Mouse (Mus musculus): ENCODE data around the gene Purb. TPM values are rescaled to one million over a fixed set of nuclear protein-coding genes. Genes with fewer than 3 reads are reported as not detected.

The Purb gene
- total RNA-seq (2021) = 100 to 1,000 TPM; 294 to 301 TPM

DNA sequence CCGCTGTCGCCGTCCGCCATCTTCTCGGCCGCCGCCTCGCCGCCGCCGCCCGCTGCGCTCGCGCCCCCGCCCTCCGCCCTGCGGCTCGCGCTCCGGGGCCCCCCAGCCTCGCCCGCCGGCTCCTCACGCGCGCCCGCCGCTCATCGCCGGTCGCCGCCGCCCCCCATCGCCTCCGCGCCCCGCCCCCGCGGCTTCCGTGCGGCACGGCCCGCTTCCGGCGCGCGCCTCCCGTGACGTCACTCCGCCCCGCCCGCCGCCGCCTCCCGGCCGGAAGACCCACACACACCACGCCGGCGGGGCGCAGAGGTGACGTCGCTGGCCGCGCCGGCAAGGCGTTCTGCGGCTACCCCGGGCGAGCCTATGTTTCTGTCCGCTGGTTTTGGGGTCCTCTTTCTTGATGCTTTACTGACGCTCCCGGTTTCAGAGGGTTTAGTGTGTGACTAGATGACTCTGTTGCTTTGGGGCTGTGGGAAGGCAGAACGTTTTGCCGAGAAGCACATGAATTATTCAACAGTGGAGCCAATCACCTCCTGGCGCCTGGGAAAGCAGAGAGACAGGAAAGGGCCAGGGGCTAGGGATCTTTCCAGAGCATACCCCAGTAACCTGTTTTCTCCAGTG, at the start of gene Purb:
Purb (minus strand) TSS at position 51 of the 618 bp plus-strand sequence.
- intact Hi-C loops (cut with DNase I) = loop anchor here (1.0 to 2.0 kb wide), 4 partner anchors 31 to 70 kb away; partner anchors contain the start of genes Ccm2, H2afv and Ppia

DNA sequence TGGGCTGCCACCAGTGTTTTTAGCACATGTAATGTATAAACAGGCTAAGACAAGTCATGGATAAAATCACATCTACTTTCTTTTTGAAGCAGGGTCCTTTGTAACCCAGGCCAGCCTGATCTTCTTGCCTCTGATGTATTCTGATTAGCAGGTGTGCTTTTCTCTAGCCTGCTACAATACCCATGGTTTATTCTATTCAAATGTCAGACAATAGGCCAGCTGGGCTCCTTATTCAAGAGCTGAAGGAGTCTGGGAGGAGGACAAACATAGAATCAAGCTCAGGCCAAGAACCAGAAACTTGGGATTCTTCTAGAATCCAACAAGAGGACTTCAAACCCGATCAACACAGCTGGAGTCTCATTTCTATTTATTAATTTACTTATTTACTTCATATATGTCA, 49.5 kb upstream of the Purb start:
- DNase-seq (ENCODE audit: low spot score in 2 of 2) = no peak
- intact Hi-C loops (cut with DNase I) = no loop called here

More for the DNA sequence above, at the start of gene Purb:
- peak; percentile 91 to 95 for DNase-seq (ENCODE audit: low spot score in 2 of 2)

GRCm38 (mm10) chr11:6524880-6525238, 49.1 kb upstream of the Purb start:
- intact Hi-C loops (cut with DNase I) = no loop called here
- no peak for DNase-seq (ENCODE audit: low spot score in 2 of 2)

- intact Hi-C loops (cut with DNase I) = no loop called here
- DNase-seq (ENCODE audit: low spot score in 2 of 2) = no peak
Observed at GRCm38 (mm10) chr11:6524165-6524879, 48.6 kb upstream of the Purb start.

DNA sequence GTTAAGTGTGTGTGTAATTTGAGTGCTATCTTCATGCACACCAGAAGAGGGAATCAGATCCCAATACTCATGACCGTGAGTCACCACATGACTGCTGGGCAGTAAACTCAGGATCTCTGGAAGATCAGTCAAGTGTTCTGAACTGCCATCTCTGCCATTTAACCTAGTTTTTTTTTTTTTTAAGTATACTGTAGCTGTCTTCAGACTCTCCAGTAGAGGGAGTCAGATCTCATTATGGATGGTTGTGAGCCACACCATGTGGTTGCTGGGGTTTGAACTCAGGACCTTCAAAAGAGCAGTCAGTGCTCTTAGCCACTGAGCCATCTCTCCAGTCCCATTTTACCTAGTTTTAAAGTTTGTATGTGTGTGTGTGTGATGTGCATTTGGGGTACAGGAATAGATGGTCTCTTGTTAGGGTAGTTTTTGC, 48.0 kb upstream of the Purb start:
- intact Hi-C loops (cut with DNase I) = no loop called here
- no peak for DNase-seq (ENCODE audit: low spot score in 2 of 2)

- intact Hi-C loops (cut with DNase I) = no loop called here
- peak in 1 of 2 experiments; percentile 7 for DNase-seq (ENCODE audit: low spot score in 2 of 2)
Observed at GRCm38 (mm10) chr11:6522782-6523525, 47.2 kb upstream of the Purb start.

DNA sequence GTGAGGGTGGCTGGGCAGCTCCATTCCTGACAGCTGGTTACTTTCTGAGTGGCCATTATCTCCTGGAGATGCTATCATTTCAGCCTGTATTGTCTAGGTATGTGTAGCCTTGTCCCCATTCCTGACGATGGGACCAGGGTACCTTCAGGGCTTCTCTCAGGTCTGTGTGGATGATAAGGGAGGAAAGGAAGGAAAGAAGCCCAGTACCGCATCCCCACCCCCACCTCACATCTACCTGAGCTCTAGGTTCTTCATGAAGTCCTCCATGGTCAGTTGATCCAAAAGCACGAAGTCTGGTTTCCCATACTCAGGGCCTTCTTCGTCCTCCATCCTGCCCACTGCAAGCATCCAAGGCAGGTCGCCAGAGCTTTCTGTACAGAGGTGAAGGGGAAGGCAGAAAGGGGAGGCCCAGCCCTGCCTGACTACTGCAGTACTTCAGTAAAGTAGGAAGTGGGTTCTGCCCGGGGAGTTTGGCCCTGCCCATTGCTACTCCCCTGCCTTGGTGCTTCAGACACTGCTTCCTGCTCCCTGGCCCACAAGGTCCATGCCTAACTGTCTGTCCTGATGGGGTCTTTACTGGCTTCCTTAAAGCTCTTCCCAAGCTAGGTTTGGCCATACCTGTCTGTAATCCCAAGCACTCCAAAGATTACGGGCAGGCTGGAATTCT, 44.9 kb upstream of the Purb start, which contains the start of gene Myo1g:
Myo1g (minus strand) TSS at position 459 of the 667 bp plus-strand sequence.
- intact Hi-C loops (cut with DNase I) = no loop called here
- no peak for DNase-seq (ENCODE audit: low spot score in 2 of 2)

DNA sequence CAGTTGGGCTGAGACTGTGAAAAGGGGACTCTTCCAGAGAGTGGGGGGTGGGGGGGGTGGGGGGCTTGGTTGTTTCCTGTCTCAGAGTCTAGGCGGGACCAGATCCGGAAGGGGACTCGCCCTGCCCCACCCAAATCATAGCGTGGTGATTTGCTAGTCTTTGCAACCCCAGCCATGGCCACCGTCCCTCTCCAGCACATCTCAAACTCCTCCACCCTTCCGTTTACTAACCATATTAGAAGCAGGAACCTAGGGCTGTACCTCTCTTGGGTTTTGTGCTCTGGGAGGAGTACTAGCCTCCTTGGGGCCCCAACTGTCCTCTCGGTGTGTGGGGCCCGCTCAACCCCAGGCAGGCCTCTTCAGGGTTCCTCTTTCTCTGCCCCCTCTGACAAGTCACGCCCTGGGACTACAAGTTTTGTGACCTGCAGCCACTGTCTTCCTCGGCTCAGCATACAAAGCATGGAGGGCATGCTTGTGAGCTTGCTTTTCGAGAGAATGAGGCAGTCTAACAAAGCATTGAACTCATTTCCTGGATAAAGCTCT, 43.8 kb upstream of the Purb start:
- no peak for DNase-seq (ENCODE audit: low spot score in 2 of 2)
- intact Hi-C loops (cut with DNase I) = no loop called here

GRCm38 (mm10) chr11:6514837-6515236, 39.1 kb upstream of the Purb start:
- intact Hi-C loops (cut with DNase I) = no loop called here
- no peak for DNase-seq (ENCODE audit: low spot score in 2 of 2)

DNA sequence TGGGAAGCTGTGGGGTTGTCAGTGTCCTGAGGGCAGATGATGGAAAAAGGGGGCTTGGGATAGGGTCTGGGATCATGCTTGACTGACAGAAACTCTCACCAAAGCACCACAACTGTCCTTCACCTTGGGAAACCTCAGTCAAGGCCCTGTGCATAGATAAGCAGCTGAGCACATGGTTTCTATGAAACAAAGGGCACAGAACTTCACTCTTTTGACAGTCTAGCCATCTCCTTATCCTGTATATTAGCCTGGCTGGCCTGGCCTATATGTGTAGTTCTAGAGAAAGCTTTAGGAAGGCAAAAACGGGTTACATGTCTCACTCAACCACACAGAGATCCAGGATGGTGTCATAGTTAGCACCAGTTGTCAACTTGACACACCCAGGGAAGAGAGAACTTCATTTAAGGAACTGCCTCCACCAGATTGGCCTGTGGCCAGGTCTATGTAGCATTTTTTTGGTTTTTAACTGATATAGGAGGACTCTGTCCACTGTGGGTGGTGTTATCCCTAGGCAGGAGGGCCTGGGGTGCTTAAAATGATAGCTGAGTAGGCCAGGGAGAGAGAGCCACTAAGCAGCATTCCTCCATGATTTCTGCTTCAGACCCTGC, 32.7 kb upstream of the Purb start:
- DNase-seq (ENCODE audit: low spot score in 2 of 2) = no peak

GRCm38 (mm10) chr11:6506516-6506915, 30.8 kb upstream of the Purb start:
- DNase-seq (ENCODE audit: low spot score in 2 of 2) = no peak
- intact Hi-C loops (cut with DNase I) = no loop called here

More for the DNA sequence above, 32.7 kb upstream of the Purb start:
- intact Hi-C loops (cut with DNase I) = no loop called here

GRCm38 (mm10) chr11:6504689-6505088, 29.0 kb upstream of the Purb start:
- no peak for DNase-seq (ENCODE audit: low spot score in 2 of 2)
- intact Hi-C loops (cut with DNase I) = no loop called here

- DNase-seq (ENCODE audit: low spot score in 2 of 2) = no peak
- intact Hi-C loops (cut with DNase I) = no loop called here
Observed at GRCm38 (mm10) chr11:6504226-6504625, 28.5 kb upstream of the Purb start.

DNA sequence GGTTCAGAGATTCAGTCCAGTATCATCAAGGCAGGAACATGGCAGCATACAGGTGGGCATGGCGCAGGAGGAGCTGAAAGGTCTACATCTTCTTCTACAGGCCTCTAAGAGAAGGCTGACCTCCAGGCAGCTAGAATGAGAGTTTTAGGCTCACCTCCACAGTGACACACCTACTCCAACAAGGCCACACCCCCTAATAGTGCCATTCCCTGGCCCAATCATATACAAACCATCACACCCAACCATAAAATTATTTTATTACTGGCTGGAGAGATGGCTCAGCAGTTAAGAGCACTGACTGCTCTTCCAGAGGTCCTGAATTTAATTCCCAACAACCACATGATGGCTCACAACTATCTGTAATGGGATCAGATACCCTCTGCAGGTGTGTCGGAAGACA, 26.8 kb upstream of the Purb start:
- no peak for DNase-seq (ENCODE audit: low spot score in 2 of 2)
- intact Hi-C loops (cut with DNase I) = no loop called here

DNA sequence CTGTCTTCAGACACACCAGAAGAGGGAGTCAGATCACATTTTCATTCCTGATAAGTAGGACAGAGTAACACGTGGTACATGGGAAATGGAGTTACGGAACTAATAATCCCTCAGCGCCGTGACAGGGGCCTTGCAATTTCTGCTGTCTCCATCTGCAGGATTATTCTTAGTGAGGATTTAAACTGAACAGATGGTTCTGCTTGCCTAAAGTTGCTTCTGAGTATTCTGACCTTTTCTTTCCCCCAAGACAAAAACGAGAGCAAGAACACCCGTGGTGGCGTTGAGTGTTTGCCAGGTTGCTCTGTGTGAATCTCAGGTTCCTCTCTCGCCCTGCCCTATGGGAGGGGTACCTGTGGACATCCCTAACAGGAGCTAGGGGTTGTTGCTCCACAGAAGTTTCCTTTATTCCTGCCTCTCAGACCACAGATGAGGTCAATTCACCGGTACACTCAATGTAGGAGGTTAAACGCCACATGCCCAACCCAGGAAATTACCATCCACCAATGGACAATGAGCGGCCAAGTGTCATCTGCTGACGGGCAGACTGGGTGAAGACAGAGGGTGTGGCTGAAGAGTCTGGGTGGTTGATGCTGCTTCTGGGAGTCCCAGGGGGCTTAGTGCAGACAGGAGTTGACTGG, 21.7 kb upstream of the Purb start:
- no peak for DNase-seq (ENCODE audit: low spot score in 2 of 2)
- intact Hi-C loops (cut with DNase I) = no loop called here

GRCm38 (mm10) chr11:6489691-6490503, 14.2 kb upstream of the Purb start:
- intact Hi-C loops (cut with DNase I) = no loop called here
- no peak for DNase-seq (ENCODE audit: low spot score in 2 of 2)

DNA sequence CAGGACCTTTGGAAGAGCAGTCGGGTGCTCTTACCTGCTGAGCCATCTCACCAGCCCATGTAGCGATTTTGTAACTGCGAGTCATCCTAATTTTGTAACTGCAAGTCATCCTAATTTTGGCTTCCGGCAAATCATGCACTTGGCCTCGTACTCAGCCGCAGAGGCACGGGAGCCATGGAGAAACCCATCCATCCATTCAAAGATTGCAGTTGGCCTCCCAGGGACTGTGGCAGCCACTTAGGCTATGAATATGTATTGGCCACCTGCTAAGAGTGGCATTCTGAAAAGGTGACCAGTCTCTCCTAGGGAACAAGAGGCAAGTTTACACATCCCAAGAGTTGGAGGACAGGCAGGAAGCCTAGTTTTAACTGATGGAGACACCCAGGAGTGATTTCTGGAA, 13.5 kb upstream of the Purb start:
- intact Hi-C loops (cut with DNase I) = no loop called here

DNA sequence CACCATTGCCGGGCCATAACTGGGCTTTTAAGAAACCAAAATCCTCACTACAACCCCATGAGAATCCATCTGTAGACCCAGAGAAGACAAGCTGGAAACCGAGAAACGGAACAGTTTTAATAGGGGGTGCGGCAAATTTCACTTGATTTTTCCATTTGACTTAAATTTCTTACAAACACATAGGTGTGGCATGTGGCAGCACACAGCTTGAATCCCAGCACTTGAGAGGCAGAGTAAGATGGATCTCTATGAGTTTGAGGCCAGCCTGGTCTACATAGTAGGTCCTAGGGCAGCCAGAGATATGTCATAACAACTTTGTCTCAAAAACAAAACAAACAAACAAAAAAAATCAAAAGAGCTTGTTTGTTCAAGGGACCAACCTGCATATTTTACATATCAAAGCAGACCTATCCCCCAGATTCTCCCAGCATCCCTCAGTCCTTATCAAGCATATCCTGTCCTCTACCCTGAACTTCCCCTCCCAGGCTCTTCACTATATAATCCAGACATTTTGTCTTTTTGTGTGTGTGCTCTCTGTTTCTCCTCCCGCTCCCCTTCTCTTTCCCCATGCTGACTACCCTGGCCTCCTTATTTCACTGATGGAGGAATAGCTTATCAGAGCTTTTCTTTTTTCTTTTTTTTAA, 12.4 kb upstream of the Purb start:
- intact Hi-C loops (cut with DNase I) = no loop called here
- DNase-seq (ENCODE audit: low spot score in 2 of 2) = no peak

More for the DNA sequence above, 13.5 kb upstream of the Purb start:
- DNase-seq (ENCODE audit: low spot score in 2 of 2) = no peak
